Mouse (Mus musculus): ENCODE data around the gene Cyp4f16.

DNA sequence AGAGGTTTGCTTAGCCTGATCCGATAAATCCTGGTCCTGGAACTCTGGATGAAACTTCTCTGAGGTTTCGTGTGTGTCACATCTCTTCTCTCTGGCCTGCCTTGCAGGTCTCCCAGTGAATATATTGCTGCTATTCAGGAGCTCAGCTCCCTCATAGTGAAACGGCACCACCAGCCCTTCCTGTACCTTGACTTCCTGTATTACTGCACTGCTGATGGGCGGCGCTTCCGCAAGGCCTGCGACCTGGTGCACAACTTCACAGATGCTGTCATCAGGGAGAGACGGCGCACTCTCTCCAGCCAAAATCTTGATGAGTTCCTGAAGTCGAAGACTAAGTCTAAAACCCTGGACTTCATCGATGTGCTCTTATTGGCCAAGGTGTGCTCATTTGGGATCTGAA is 12.5 kb upstream of the Cyp4f16 start:
- TF ChIP-seq CTCF (IDR thresholded peaks at IDR 0.05; ENCODE audit: low read depth, low read length) = no peak
- TF ChIP-seq POLR2A (IDR thresholded peaks at IDR 0.05; ENCODE audit: extremely low read depth, insufficient read depth, low read length) = no peak

Data from liver, adult 2 months (tissue).